Mouse (Mus musculus) NIH3T3 (cell line): ENCODE measurements at regions not wholly inside any gene's neighbourhood (a gene's known extent, or its start where the extent isn't known, plus 50 kb on each side); places are given as distances from the start of the nearest gene placed in this dataset.

Experiments used
- DNase-seq: peaks from one replicate; pipeline ENCODE4 v3.0.0-alpha.2; 2012; ENCODE audit warnings: low read depth

GRCm38 (mm10) chr2:171800511-171801268 is 242.6 kb downstream of the Cbln4 start:
- no peak for DNase-seq

GRCm38 (mm10) chr2:171799351-171799750 is 243.9 kb downstream of the Cbln4 start:
- DNase-seq = no peak

- no peak for DNase-seq
Measured at GRCm38 (mm10) chr2:171790686-171791085, 252.6 kb downstream of the Cbln4 start.

GRCm38 (mm10) chr2:171766193-171766930 is 276.9 kb downstream of the Cbln4 start:
- DNase-seq = no peak

GRCm38 (mm10) chr2:171765071-171765470 is 278.2 kb downstream of the Cbln4 start:
- no peak for DNase-seq

- no peak for DNase-seq
Measured at GRCm38 (mm10) chr2:171753502-171753901, 289.8 kb downstream of the Cbln4 start.

- no peak for DNase-seq
Measured at GRCm38 (mm10) chr2:171747162-171747561, 296.1 kb downstream of the Cbln4 start.

GRCm38 (mm10) chr2:171743111-171743510 is 300.2 kb downstream of the Cbln4 start:
- no peak for DNase-seq

GRCm38 (mm10) chr2:171742706-171743105 is 300.6 kb downstream of the Cbln4 start:
- DNase-seq = no peak

- no peak for DNase-seq
Measured at GRCm38 (mm10) chr2:171737761-171738160, 305.5 kb downstream of the Cbln4 start.

GRCm38 (mm10) chr2:171735061-171735490 is 308.2 kb downstream of the Cbln4 start:
- no peak for DNase-seq

GRCm38 (mm10) chr2:171734634-171734987 is 308.7 kb downstream of the Cbln4 start:
- DNase-seq = no peak

- DNase-seq = no peak
Measured at GRCm38 (mm10) chr2:171733965-171734633, 309.2 kb downstream of the Cbln4 start.

GRCm38 (mm10) chr2:171719269-171719668 is 324.0 kb downstream of the Cbln4 start:
- DNase-seq = no peak

- no peak for DNase-seq
Measured at GRCm38 (mm10) chr2:171718855-171719254, 324.4 kb downstream of the Cbln4 start.

- DNase-seq = no peak
Measured at GRCm38 (mm10) chr2:171712816-171713570, 330.3 kb downstream of the Cbln4 start.

GRCm38 (mm10) chr2:171693526-171693925 is 349.7 kb downstream of the Cbln4 start:
- no peak for DNase-seq

- DNase-seq = no peak
Measured at GRCm38 (mm10) chr2:171690781-171691180, 352.5 kb downstream of the Cbln4 start.

- no peak for DNase-seq
Measured at GRCm38 (mm10) chr2:171689102-171689501, 354.2 kb downstream of the Cbln4 start.

GRCm38 (mm10) chr2:171677998-171678397 is 365.3 kb downstream of the Cbln4 start:
- no peak for DNase-seq

- DNase-seq = no peak
Measured at GRCm38 (mm10) chr2:171677128-171677527, 366.1 kb downstream of the Cbln4 start.

- DNase-seq = no peak
Measured at GRCm38 (mm10) chr2:171676083-171676482, 367.2 kb downstream of the Cbln4 start.
